9 mouse cellular contexts compared by ENCODE assay signal in the genomic region with DNA sequence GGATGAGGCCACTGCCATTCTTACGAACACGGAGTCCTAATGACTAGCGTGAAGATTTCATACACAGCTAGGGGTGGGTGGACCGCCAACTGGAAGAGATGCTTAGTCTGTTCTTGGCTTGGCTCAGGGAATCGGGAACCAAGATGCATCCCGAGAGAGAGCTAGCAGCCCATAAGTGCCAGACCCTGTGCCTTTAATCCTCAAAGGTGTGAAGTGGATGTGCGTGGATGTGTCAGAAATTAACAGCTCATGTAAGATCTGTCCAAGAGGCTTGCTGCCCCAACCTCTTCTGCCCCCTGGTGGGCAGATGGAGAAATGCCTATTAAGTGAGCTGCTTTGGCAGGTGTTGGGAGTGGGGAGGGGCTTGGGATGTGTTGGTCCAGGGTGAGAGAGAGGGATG. TPM values are rescaled to one million over a fixed set of nuclear protein-coding genes. Genes with fewer than 3 reads are reported as not detected.
A peak's percentile ranks its signal among the peaks of the same experiment; 100 is the strongest.
DNase-seq lines count a peak whose midpoint lies in the region; ATAC-seq and TF ChIP-seq lines count a peak whose summit lies in the region.
"Had no signal": no experiment of that assay in that cellular context is flagged by ENCODE, and none has a peak within 500 bp of the region (broad histone marks: within the 10 kb centered on the region; RNA-seq: fewer than 3 reads in every experiment).

No protein-coding gene starts in this region.

- peaks cover 4 to 13% of the 10 kb centered on the region in 2 experiments; a peak in 3 of 4 replicates for H3K27me3 ChIP-seq in MEL (ENCODE audit: control insufficient read depth in 1 of 2, insufficient read depth in 2 of 2, low read length in 2 of 2)
- 0 out of 2 replicates have a peak, but pooled peaks cover 2% of the 10 kb centered on the region for H3K27me3 ChIP-seq in hindbrain, embryonic 12.5 days

- no peak overlapping the region for H3K9ac ChIP-seq in MEL (ENCODE audit: control insufficient read depth, low read depth, low read length, poor library complexity, severe bottlenecking)
- H3K9ac ChIP-seq in hindbrain, embryonic 12.5 days = no peak overlapping the region

- no peak for ATAC-seq in hindbrain, embryonic 12.5 days (ENCODE audit: low FRiP score)

- no peak overlapping the region for H3K4me3 ChIP-seq in MEL (ENCODE audit: control insufficient read depth in 1 of 2, insufficient read depth in 1 of 2, low read depth in 2 of 2, low read length in 2 of 2)
- H3K4me3 ChIP-seq in gastrocnemius, adult 2 months = no peak overlapping the region
- no peak overlapping the region for H3K4me3 ChIP-seq in hindbrain, embryonic 12.5 days

- no peak overlapping the region for H3K4me2 ChIP-seq in hindbrain, embryonic 12.5 days (replicated peaks)

- no peaks in the 10 kb centered on the region for H3K79me2 ChIP-seq in MEL (ENCODE audit: control insufficient read depth, insufficient read depth, low read length, poor library complexity)

- peak; percentile 58 to 60 for DNase-seq in left cerebral cortex, adult 18-20 months (ENCODE audit: low spot score in 2 of 2)
- no peak for DNase-seq in left cerebral cortex, adult 11 months (ENCODE audit: low spot score)
- peak; percentile 62 for DNase-seq in MEL (ENCODE audit: low read depth, low spot score)
- peak; percentile 32 for DNase-seq in c-Kit-negative CD71-positive TER-119-positive erythroid progenitor cells, embryonic 14.5 days (ENCODE audit: low read depth, low spot score)
- peak; percentile 72 for DNase-seq in gastrocnemius, adult 2 months
- peak; percentile 65 for DNase-seq in layer of hippocampus, adult 9-11 months
- peak; percentile 63 to 65 for DNase-seq in natural killer cell, adult 2 months (ENCODE audit: low spot score in 2 of 2)

- TF ChIP-seq CTCF in MEL (IDR thresholded peaks at IDR 0.05 in 2 of 3, conservative IDR thresholded peaks at IDR 0.05 in 1 of 3; ENCODE audit: control insufficient read depth in 1 of 3, insufficient read depth in 1 of 3, low read depth in 2 of 3, low read length in 3 of 3, poor library complexity in 1 of 3, severe bottlenecking in 1 of 3) = peak; percentile 76 to 83 (median 81)
- TF ChIP-seq CTCF in gastrocnemius, adult 2 months (IDR thresholded peaks at IDR 0.05) = peak; percentile 89

- intact Hi-C loops in gastrocnemius, adult 2 months (cut with DNase I) = loop anchor here (1.0 to 10.0 kb wide), 2 partner anchors 39 to 164 kb away; no protein-coding TSS in a partner anchor

- no peak for TF ChIP-seq EP300 in MEL (IDR thresholded peaks at IDR 0.05; ENCODE audit: low read depth in 1 of 2, low read length in 2 of 2)

- H3K4me1 ChIP-seq in MEL (ENCODE audit: control insufficient read depth in 1 of 2, insufficient read depth in 2 of 2, low read length in 2 of 2) = no peaks in the 10 kb centered on the region
- H3K4me1 ChIP-seq in hindbrain, embryonic 12.5 days = peaks cover 9% of the 10 kb centered on the region

- H3K36me3 ChIP-seq in MEL (ENCODE audit: control insufficient read depth in 1 of 2, insufficient read depth in 2 of 2, low read length in 2 of 2) = no peaks in the 10 kb centered on the region
- no peaks in the 10 kb centered on the region for H3K36me3 ChIP-seq in hindbrain, embryonic 12.5 days

- no peaks in the 10 kb centered on the region for H3K9me3 ChIP-seq in MEL (replicated peaks; ENCODE audit: insufficient read depth, low read length)
- H3K9me3 ChIP-seq in hindbrain, embryonic 12.5 days (replicated peaks) = no peaks in the 10 kb centered on the region

- no peak for TF ChIP-seq POLR2A in MEL (IDR thresholded peaks at IDR 0.05; ENCODE audit: control insufficient read depth in 1 of 2, insufficient read depth in 1 of 2, low read depth in 1 of 2, low read length in 2 of 2, poor library complexity in 1 of 2)

- H3K27ac ChIP-seq in MEL (ENCODE audit: control insufficient read depth, low read depth, low read length) = no peak overlapping the region
- H3K27ac ChIP-seq in gastrocnemius, adult 2 months = no peak overlapping the region
- H3K27ac ChIP-seq in hindbrain, embryonic 12.5 days = no peak overlapping the region

- peak; percentile 59 for TF ChIP-seq RAD21 in MEL (IDR thresholded peaks at IDR 0.05; ENCODE audit: low read depth, low read length)

- WGBS in hindbrain, embryonic 12.5 days = 62% methylated on average over 7 of the region's 7 CpGs

TF ChIP-seq in MEL, 35 proteins besides CTCF, POLR2A, EP300 and RAD21:
- peak; percentile 78 for TF ChIP-seq SMC3 (IDR thresholded peaks at IDR 0.05; ENCODE audit: low read depth, low read length)
- no peak for TF ChIP-seq ELF1 (IDR thresholded peaks at IDR 0.05; ENCODE audit: low read depth, low read length)
- 0 out of 2 replicates have a peak, but pooled peaks have one; percentile 12 for TF ChIP-seq ZC3H11A (IDR thresholded peaks at IDR 0.05; ENCODE audit: low read depth, low read length)

RNA-seq across cellular contexts. Expression of a gene that starts 20.8 kb away (rescaled TPM):
- 100 to 1,000 TPM; 114 to 130 TPM for total RNA-seq in left cerebral cortex, adult 18-20 months (2021)
- total RNA-seq in MEL (2012; rRNA removed) = not detected in 2 replicates
- under 1 TPM in 1 of 2 experiments, not detected in 1; 0.22 TPM for polyA plus RNA-seq in MEL (2012; ENCODE audit: insufficient read depth in 1 of 2, insufficient read length in 2 of 2, low read depth in 1 of 2, low replicate concordance in 2 of 2, missing spikeins in 1 of 2)
- total RNA-seq in gastrocnemius, adult 2 months (2021) = under 1 TPM; 0.28 to 0.31 TPM
- polyA plus RNA-seq in hindbrain, embryonic 12.5 days (2016; fragmentation: Nextera tagmentation; extraction: Ambion mirVana) = 1.4 and 3.5 TPM in 2 replicates

RNA-seq across cellular contexts. Expression of a gene that starts 40.2 kb away (rescaled TPM):
- under 1 TPM; 0.49 to 0.53 TPM for total RNA-seq in left cerebral cortex, adult 18-20 months (2021)
- total RNA-seq in MEL (2012; rRNA removed) = not detected in 2 replicates
- not detected for polyA plus RNA-seq in MEL (2012; ENCODE audit: insufficient read depth in 1 of 2, insufficient read length in 2 of 2, low read depth in 1 of 2, low replicate concordance in 2 of 2, missing spikeins in 1 of 2)
- not detected for total RNA-seq in gastrocnemius, adult 2 months (2021)
- 0.42 and 0.77 TPM in 2 replicates for polyA plus RNA-seq in hindbrain, embryonic 12.5 days (2016; fragmentation: Nextera tagmentation; extraction: Ambion mirVana)
- total RNA-seq: gastrocnemius, postnatal 36 days had no signal

RNA-seq across cellular contexts. Expression of a gene that starts 56.7 kb away (rescaled TPM):
- 10 to 100 TPM; 18.3 to 19.4 TPM for total RNA-seq in left cerebral cortex, adult 18-20 months (2021)
- total RNA-seq in MEL (2012; rRNA removed) = 7.2 and 8.2 TPM in 2 replicates
- 1 to 10 TPM in 1 of 2 experiments, not detected in 1; 6.8 TPM for polyA plus RNA-seq in MEL (2012; ENCODE audit: insufficient read depth in 1 of 2, insufficient read length in 2 of 2, low read depth in 1 of 2, low replicate concordance in 2 of 2, missing spikeins in 1 of 2)
- 10 to 100 TPM; 18.8 to 26.9 TPM for total RNA-seq in gastrocnemius, adult 2 months (2021)
- 29.4 and 30.8 TPM in 2 replicates for polyA plus RNA-seq in hindbrain, embryonic 12.5 days (2016; fragmentation: Nextera tagmentation; extraction: Ambion mirVana)

Comparison
In these comparisons a context has a peak if more than half of its experiments do, and no peak if none do; other contexts are left out.
1. RNA of a gene that starts 20.8 kb away (total RNA-seq): 114 to 130 TPM in left cerebral cortex, adult 18-20 months; 0.28 to 0.31 TPM in gastrocnemius, adult 2 months and not detected in MEL; every median in the first group is over 10 times any median in the second.